Mouse (Mus musculus): ENCODE results near the gene Smim13.
"Not testable (repeated sequence)": the region's sequence is repeated elsewhere in the genome, so short reads cannot be mapped to it uniquely, and the experiment has no call there.

Smim13 gene

GRCm38 (mm10) chr13:41249538-41250317 lies at the start of gene Smim13:
Gene Smim13 (plus strand): TSS chr13:41249844.
- peak; percentile 89 for DNase-seq (ENCODE audit: extremely low spot score, low read depth, low spot score)

DNA sequence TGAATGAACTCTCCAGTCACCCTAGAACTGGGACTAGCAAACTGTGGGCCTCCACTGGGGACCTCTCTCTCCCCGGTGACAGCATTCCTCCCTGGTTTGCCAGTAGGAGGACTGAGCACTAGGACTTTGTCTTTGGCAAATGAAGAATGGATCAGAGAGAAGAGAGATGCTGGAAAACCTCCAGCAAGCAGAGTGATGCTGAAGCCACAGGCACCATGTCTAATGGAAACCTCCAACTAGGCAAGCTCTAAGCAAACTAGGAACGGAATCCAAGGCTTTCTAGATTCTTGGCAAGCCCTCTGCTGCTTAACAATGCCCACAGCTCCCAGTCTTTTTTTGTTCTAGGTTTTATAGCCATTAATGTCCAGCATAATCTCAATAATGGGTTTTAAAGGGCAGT lies 48.8 kb upstream of the Smim13 start:
- no peak for DNase-seq (ENCODE audit: extremely low spot score, low read depth, low spot score)

GRCm38 (mm10) chr13:41203289-41203688 lies 46.4 kb upstream of the Smim13 start:
- no peak for DNase-seq (ENCODE audit: extremely low spot score, low read depth, low spot score)

- DNase-seq (ENCODE audit: extremely low spot score, low read depth, low spot score) = no peak
Measured at GRCm38 (mm10) chr13:41203691-41204090, 46.0 kb upstream of the Smim13 start.

DNA sequence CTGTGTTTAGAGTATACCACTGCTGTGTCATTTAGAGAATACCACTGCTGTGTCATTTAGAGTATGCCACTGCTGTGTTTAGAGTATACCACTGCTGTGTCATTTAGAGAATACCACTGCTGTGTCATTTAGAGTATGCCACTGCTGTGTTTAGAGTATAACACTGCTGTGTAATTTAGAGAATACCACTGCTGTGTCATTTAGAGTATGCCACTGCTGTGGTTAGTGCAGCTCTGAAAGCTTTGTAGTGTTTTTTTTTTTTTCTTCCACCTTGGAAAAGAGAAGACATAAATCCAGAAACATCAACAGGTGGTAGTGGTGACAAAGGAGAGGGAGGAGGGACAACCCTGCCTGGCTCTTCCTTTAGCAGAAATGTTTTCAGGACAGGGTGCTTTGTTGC lies 44.1 kb upstream of the Smim13 start:
- not testable (repeated sequence) for DNase-seq (ENCODE audit: extremely low spot score, low read depth, low spot score)

DNA sequence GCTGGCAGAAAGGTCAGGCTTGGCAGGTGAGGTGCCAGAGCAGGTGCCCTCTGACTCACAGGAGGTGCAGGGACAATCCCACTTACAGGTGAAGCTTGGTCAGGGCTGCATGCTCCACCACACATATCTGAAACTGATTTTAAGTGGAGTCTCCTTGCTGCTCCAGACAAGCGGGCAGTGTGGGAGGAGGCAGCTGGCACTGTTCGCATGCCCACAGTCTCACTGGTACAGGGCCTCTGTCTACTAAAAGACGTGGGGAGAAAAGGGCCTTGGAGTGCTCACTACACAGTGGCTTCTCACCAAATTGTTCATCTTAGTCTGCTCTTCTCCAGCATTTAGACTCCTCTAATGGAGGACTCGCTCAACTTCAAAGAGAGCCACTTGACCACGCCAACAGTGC lies 43.4 kb upstream of the Smim13 start:
- no peak for DNase-seq (ENCODE audit: extremely low spot score, low read depth, low spot score)

GRCm38 (mm10) chr13:41211276-41211675 lies 38.4 kb upstream of the Smim13 start:
- DNase-seq (ENCODE audit: extremely low spot score, low read depth, low spot score) = no peak

DNA sequence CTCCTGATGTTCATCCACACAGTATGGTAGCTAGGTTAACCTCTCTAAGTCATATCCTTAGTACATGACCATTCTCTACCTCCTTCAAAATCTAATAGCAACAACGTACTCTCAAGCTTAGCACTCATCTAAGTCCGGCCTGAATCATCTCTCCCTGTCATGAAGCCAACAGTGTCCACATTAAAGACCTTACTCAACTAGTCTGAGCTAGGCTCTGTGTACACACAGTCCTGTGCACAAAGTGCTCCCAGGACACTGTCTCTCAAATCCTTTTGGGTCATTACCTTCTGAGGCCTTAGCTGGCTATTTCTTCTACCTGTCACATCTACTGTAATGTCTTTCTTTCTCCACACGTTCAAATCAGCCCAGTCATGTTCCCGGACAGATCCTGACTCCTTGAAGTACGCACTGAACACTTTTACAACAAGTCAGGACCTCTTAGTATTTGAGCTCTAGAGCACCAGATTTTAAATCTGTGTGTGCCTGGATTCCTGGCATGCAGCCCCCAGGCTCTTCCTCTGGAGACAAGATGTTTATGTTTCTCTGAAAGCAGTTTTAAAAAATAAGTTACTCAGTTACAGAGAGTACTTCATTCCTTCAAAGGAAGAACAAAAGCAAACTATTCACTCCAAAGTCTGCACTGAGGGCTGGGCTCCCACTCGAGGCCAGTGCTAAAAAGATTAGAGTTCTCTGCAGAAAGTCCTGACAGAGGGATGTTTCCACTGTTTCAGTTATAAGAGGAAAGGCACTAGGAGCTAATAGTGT lies 36.9 kb upstream of the Smim13 start:
- no peak for DNase-seq (ENCODE audit: extremely low spot score, low read depth, low spot score)

DNA sequence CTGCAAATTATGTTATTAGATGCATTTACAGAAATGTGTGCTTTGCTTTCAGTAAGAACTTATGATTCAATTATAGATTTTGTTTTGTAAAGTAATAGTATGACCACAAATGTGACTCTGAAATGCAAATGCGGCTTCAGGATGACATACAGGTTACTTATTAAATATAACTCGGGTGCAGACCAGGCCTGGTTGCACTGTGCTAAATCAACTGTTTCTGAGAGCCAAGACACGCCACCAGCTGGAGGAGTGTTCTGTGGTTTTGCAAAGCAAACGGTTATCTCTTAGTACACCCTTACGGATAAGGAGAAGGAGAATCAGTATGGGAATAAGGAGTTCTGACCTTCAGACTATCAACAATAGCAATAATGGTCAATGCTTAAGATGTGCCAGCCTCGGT lies 34.0 kb upstream of the Smim13 start:
- no peak for DNase-seq (ENCODE audit: extremely low spot score, low read depth, low spot score)

GRCm38 (mm10) chr13:41216236-41216635 lies 33.4 kb upstream of the Smim13 start:
- DNase-seq (ENCODE audit: extremely low spot score, low read depth, low spot score) = no peak

DNA sequence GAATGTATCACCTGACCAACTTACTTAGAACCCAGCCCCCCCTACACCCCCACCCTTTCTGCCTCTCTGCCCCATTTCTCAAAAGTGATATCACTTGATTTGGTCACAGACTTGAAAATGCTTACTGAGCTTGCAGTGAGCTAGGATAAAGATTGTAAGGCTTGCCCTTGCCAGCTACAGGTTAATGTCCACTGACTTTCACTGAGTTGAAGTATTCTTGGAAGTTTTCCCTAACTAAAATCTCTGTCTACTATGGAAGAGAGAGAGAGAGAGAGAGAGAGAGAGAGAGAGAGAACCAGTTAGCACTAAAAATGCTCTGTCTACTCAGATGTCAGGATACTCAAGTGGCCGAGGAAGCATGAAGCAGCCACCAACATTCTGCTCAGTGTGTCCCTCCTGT lies 30.6 kb upstream of the Smim13 start:
- DNase-seq (ENCODE audit: extremely low spot score, low read depth, low spot score) = no peak

DNA sequence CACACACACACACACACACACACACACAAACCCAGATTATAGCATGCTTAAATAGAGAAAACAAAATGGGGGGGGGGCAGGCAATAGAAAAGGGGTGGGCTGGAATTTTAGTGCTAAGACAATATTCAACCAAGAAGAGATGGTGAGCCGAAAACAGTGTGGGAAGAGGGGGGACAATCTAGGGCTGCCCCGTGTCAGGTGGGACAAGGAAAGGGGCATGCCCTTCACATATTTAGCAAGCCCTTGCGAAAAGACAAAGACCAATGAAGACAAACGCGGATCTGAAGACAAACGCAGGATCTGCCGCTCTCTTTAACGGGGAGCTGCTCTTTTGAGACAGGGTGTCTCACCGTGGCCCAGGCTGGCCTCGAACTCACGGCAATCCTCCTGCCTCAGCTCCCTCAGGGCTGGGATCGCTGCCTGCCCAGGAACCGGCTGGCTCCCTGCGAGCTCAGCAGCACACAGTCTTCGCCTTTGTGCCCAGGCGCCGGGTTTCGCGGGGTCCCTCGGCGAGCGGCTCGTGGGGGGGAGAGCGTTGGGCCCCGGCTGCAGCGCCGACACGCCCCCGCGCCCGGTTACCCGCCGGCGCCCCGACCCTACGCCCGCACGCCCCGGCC lies 29.8 kb upstream of the Smim13 start:
- no peak for DNase-seq (ENCODE audit: extremely low spot score, low read depth, low spot score)

DNA sequence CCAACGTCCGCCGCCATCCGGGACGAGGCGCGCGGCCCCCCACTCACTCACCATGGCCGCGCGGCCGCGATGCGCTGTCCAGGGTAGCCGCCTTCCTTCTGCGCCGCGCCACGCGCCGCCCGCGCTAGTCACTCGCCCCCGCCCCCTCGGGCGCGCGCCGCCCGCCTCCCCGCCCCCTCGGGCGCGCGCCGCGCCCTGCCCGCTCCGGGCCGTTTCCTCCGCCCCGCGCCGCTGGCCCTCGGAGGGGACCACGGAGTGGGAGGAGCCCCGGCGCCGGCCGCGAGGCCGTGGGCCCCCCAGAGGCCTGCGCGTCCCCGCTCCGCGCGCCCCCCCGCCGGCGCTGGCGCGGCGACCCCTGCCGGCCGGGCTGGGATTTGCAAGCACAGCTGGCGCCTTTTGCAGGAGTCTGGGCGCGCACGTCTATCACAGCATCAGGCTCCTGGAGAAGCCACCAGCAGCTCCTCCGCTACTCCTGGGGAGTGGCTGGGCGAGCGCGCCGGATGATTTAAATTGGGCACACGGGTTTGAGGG lies 29.3 kb upstream of the Smim13 start, which contains the start of gene Elovl2:
Elovl2 (minus strand) TSS at position 102 of the 531 bp plus-strand sequence.
- DNase-seq (ENCODE audit: extremely low spot score, low read depth, low spot score) = no peak

- no peak for DNase-seq (ENCODE audit: extremely low spot score, low read depth, low spot score)
Measured at GRCm38 (mm10) chr13:41226513-41226912, 23.1 kb upstream of the Smim13 start.

DNA sequence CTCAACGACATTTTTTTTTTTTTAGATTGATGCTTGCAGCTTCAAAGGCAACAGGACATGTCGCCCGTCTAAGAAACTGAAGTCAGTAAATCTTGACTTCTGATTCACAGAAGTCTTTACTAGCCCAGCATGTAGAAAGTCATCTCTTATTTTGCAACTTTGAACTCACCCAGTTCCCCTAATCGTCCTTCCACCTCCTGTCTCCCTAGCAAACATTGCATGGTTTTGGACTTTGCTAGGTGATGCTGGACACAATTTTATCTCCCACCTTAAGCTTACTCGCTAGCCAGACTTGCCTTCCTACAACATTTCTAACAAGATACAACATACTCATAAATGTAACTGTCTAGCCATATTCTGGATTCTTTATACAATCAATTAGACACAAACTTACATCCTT lies 21.6 kb upstream of the Smim13 start:
- DNase-seq (ENCODE audit: extremely low spot score, low read depth, low spot score) = no peak

- no peak for DNase-seq (ENCODE audit: extremely low spot score, low read depth, low spot score)
Measured at GRCm38 (mm10) chr13:41230256-41230655, 19.4 kb upstream of the Smim13 start.

DNA sequence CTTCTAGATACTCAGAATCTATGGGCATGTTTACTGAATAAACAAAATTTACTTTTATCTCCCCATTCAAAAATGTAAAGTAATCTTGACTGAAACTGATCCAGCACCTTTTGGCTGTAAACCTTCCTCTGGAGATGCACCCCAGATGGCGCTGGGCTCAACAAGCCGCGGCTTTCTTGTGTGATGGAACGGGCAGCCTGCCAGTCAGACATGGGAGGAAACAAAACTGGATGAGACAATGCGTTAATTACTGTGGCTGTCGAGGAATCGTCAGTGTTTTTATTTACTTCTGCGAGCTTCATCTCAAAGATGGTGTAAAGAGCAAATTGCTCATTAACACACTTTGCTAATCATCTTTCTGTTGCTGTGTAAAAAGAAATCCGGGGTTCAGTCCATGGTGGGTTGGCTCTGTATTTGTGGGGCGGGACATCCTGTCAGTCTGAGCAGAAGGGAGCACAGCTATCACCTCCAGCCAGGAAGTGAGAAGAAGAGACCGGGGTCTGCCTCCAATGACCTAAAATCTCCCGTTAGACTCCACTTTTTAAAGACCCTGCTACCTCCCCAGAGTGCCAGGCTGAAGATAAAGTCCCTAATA lies 18.2 kb upstream of the Smim13 start:
- DNase-seq (ENCODE audit: extremely low spot score, low read depth, low spot score) = no peak

GRCm38 (mm10) chr13:41232209-41232608 lies 17.4 kb upstream of the Smim13 start:
- DNase-seq (ENCODE audit: extremely low spot score, low read depth, low spot score) = no peak

GRCm38 (mm10) chr13:41233241-41233640 lies 16.4 kb upstream of the Smim13 start:
- DNase-seq (ENCODE audit: extremely low spot score, low read depth, low spot score) = no peak

- no peak for DNase-seq (ENCODE audit: extremely low spot score, low read depth, low spot score)
Measured at GRCm38 (mm10) chr13:41235181-41235580, 14.5 kb upstream of the Smim13 start.
